Mouse (Mus musculus): ENCODE data around the gene Ttc7b. TPM values are rescaled to one million over a fixed set of nuclear protein-coding genes. Genes with fewer than 3 reads are reported as not detected.

Gene Ttc7b
- total RNA-seq, 4 experiments from 2014 or later: 78.8 to 94.4 (median 86.7) TPM

DNA sequence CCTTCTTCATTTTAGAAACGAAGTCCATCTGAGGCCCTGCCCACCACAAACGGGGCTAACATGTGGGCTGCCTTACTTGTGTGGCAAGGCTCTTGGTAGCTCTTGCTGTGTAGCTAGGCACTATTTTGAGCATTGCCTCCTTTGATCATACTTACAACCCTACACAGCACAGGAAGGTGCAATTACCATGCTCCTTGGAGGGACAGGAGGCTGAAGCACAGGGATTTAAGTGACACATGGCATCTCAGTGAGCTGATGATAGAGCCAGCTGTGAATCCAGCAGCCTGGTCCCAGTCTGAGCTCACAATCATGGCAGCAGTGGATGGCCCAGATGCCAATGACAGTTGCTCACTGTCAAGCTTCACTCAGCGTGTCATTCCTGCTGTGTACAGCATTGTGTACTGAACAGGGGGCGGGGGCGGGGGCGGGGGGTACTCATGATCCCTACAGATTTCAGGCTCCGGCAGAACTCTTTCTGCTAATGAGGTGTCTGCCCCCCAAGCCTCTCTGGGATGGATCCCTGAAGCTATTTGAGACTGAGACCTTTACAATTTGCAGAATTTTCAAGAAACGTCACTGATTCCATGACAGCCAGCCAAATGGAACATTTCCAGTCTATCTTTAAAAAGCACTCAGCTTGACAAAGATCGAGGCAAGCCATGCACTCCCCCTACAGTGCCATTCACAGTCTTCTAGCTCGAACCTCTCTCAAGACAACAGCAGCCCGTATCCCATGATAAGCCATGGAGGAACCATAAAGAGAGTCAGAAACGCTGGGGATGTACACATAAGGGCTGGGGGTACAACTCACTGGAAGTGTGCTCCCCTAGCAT is 130.5 kb downstream of the Ttc7b start:
- no peak for DNase-seq (ENCODE audit: low spot score)

DNA sequence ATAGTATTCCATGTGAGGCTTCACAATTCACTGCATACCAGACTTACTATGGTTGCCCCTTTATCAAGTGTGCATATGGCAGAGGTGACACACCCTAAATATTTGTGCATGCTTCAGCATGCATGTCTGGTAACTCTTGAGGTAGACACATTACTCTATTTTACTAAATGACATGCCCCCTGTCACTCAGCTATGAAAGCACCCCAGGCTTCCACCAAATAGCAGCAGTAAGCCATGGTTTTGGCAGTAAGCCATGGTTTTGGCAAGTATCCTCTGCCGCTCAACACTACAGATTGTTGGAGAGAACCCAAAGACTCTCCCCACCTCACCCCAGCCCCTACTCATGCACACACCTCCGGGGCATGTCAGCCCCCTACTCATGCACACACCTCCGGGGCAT is 134.4 kb downstream of the Ttc7b start:
- DNase-seq (ENCODE audit: low spot score): no peak

DNA sequence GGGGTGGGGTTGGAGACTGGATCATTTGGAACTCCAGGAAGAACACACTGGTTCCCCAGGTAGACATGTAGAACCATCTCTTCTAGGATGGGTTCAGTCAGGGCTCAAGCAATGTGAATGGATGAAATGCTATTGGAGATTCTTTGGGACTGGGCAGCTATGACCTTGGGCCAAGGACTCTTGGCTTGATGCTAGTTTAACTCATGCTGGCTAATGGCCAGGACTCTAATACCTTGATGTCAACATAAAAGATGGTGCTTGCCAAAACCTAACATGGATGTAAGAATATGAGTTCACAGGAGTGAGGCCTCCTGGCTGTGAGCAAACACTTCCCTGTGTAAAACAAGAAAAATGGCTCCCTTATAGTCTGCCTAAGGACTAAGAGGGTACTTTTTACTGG is 138.1 kb downstream of the Ttc7b start:
- no peak for DNase-seq (ENCODE audit: low spot score)

DNA sequence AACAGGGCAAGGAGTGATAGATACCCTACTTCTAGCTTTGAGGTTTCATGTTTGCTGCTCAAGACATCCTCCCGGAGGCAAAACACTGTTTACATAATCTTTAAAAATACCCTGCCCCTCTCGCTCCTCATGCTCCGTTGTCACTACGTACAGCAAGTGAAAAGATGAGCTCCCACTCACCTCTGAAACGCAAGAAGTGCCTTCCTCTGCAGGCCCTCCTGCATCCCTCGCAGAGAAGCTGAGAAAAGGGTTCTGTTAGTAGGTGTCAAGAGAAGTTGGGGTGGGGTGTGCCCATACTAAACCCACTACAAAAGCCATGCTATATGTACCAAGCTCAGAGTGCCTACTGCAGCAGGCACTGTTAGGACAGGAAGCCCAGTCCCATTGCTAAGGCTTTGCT is 138.7 kb downstream of the Ttc7b start:
- no peak for DNase-seq (ENCODE audit: low spot score)

DNA sequence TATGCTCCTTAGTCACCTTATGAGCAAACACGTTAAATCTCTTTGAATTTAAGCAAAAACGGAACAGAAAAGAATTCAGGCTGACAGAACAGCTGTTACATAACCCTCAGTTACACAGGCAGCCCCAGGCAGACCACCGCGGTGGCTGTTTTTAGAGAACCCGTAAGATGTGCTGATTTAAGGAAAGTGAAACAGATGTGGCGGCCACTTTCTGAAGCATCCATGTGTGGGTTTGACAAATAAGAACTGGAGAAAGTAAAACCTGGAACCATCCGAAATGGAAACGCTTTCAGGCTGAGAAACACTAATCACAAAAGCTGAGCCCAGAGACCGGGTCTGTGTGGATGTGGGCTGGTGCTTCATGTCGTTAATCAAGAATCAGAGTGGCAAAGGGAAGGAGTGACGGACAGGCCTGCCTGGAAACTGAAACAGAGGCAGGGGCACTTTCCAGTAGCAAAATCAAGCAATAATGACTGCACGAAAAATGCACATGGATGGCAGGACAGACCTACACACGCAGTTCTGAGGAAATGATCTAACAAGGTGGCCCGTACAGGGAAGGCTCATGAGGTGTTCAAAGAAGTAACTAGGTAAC is 139.8 kb downstream of the Ttc7b start:
- no peak for DNase-seq (ENCODE audit: low spot score)

DNA sequence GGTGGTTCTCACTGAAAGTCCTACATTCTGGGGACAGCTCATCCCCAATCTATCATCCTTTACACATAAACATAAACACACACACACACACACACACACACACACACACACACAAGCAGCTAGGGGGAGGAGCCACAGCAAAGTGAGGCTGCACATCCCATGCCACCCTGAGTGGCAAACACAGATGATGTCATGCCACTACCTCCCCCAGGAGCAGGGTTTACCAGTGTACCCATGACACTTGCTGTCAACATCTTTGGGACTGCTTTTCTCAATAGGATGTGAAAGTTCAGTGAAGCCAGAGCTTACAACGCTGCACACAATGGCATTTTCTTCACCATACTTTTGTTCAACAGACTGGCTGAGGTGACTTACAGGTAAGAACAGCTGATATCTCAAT is 140.8 kb downstream of the Ttc7b start:
- no peak for DNase-seq (ENCODE audit: low spot score)

DNA sequence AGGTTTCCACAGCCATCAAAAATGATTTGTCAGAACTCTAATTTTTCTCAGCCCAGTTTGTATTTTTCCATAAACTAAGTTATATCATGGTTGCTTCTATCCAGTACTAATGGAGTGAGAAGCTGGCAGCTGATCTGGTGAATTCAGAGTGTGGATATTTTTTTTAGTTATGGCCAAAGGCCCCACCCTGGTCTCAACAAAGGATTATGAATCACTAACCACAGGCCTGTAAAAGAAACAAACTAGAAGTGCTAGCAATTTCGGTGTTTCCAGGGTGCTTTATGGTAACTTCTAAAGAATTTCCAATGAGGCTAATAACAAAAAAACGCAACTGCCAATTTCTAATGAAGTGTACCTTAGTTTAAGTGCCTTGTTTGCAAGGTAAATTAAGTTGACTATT is 142.4 kb downstream of the Ttc7b start:
- no peak for DNase-seq (ENCODE audit: low spot score)

DNA sequence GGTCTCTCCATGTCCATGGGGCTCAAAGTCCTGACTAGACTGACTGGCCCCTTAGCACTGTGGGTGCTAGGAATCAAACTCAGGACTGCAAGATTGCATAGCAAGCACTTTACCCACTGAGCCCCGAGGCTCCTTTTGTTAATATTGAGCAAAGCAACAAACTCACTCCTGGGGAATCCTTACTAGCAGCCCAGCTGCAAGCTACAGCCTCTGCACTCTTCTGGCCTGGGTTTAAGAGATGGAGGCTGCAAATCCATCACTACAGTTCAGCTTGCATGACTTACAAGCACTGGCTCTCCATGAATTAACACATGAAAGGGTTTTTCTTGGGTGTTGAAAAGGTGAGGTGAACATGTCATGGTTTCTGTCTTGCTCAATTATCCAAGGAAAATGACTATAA is 142.8 kb downstream of the Ttc7b start:
- no peak for DNase-seq (ENCODE audit: low spot score)

DNA sequence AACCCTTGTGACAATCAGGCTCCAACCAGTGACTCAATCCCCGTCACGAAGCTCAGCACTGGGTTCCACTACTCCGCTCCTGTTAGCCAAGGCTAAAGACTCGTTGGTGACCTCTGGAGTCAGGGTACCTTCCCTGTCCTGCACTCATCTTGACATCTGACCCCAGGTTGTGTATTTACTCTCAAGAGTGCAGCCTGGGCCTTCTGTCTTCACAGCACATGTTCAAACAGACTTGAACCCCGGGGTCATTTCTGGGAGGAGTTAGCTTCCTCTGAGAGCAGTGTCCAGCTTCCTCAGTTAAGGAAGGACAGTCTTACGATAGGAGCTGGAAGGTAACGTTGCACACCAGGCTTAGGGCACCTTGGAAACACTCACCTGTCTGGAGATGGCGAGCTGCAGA is 144.8 kb downstream of the Ttc7b start:
- DNase-seq (ENCODE audit: low spot score): no peak

DNA sequence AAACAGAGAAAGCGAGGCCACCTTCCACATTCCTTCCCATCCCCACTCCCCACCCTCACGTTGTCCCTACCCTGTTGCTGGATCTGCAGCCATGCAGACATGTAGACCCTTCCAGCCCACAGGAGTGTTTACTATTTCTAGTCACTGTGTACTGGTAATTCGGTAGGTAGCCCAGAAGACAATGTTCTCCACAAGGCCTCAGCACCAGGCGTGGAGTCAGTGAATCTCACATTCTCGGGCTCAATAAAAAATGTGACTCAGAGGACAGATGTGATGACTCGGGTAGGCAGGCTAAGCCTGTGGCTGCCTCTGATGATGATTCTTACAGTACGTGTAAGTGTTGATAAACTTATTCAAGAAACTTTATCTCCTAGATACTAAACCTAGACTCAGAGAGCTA is 147.8 kb downstream of the Ttc7b start:
- DNase-seq (ENCODE audit: low spot score): no peak

DNA sequence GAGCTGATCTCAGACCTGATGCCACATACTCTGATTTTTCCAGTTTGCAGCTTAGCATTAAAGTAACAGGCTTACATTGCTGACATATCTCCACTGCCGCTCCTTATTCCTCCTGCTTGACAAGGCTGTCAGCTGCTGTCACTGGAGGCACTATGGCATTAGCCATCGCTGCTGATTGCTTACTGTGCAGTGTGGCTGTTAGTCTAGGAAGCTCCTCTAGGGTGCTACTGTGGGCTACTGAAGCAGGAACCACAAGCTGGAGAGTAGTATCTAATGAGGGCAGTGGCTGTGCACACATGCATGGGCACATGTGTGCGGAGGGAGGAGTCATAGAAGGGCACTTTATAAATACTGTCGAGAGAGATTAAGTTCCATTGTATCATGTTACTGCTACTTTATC is 148.6 kb downstream of the Ttc7b start:
- DNase-seq (ENCODE audit: low spot score): no peak

DNA sequence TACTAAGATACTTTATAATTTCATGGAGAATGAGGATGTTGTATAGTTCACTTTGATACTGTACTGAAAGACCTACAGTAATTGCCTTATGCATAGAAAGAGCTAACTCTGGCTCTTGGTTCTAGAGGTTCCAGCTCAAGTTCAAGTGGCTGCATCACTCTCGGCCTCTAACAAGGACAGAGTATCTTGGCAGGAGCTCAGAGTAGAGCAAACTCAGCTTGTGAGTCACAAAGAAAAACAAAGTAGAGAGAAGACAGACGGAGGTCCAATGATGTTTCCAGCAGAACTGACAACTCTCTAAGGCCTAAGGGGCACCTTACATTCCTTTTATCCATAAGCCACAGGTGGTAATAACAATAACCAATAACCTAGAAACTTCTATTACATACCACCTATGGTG is 150.8 kb downstream of the Ttc7b start:
- no peak for DNase-seq (ENCODE audit: low spot score)

DNA sequence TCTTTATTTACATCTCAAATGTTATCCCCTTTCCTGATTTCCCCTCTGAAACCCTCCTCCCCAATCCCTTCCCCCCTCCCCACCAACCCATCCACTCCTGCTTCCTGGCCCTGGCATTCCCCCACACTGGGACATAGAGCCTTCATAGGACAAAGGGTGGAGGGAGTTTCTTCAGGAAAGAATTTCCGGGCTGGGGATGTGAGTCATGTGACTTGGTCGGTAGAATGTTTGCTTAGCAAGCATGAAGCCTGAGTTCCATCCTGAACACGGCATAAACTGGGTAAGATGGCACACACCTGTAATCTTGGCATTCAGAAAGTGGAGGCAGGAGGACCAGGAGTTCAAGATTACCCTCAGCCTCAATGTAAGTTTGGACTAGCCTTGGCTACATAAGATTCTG is 151.4 kb downstream of the Ttc7b start:
- DNase-seq (ENCODE audit: low spot score): no peak

DNA sequence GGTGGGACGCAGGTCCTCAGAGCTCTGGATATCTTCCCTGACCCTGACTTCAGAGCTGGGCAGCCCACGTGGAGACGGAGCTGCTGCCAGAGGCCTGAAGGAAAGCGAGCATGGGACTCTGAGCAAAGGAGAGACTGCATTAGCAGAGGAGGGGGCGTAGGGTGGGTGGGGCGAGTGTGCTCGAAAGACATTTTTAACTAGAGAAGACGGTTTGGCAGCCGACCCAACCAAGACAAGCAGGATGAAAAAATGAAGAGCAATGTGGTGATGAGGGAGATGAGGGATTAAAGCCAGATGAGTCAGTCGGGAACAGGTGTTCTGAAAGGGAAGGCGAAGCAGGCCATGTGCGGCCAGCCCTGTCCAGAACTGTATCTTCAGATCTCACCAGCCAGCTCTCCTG is 159.3 kb downstream of the Ttc7b start:
- DNase-seq (ENCODE audit: low spot score): no peak

DNA sequence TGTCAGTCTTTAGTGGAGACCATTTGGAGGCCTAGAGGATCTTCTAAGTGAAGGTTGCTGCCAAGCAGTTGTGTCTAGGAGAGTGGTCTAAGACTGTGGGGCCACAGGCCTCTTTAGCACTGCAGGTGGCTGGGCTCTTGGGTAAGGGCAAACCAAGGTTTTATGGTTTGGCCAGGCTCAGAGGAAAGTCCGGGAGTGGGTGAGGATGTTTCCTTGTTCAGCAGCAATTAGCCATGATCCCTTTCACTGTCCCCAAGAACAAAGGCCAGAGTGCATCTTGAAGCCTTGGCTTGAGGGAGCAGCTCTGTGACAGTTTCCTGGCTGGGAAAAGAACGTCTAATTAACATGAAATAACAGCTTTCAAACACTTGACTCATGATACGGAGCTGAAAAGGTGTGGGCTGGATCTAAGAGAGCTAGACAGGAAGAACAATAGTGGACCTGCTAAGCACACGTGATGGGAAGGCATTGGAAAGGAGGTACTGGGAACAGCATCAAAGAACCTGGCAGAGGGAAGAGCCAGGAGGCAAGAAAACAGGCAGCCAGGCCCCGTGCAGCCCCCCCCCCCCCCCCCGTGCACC is 162.5 kb downstream of the Ttc7b start:
- DNase-seq (ENCODE audit: low spot score): no peak

DNA sequence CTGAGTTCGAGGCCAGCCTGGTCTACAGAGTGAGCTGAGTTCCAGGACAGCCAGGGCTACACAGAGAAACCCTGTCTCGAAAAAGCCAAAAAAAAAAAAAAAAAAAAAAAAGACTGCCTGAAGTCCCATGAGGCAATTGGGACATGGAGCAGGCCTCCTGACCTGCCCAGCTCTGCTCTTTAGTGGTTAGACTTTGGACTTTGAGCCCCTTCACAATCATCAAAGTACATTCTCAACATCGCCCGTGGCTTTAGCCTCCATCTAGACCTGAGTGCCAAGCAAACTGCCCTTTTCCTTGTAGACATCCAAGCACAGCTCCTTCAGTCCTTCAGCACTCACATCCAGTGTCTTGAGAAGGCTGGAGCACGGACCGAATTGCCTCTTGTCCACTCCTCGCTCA is 164.2 kb downstream of the Ttc7b start:
- no peak for DNase-seq (ENCODE audit: low spot score)

DNA sequence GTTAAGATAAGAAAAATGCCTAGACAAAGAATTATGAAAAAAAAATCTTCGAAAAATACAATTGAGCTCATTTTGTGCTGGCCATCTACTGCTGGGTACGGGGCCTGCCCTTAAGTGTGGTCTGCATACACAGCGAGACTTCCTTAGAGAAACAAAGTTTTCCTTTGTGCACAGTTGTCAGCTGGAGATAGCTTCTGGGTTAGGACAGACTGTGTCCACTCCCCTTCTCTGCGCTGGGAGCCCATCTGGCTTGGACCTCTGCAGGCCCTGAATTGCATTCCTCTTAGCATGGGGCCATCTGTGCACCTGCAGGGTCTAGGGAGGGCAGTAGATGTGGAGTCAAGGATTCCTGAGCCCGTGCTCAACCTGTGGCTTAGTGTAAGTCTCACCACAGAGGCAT is 165.1 kb downstream of the Ttc7b start:
- DNase-seq (ENCODE audit: low spot score): no peak

DNA sequence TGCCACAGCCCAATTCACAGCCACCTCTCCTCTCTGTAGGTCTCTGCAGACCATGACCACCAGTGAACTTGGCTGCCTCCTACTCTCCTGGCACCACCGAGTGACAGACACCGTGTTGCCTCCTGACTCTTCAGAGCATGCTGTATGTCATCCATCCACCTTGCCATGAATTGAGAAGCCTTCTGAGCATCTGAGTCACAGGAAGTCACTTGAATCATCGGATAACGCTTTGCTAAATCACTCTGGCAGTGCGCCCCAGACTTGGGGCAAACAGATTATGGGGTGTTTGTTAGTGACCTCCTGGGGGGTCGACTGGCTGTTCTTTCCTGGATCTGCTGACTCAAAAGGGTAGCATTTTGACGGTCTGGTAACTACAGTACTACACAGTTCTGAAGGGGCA is 166.7 kb downstream of the Ttc7b start:
- no peak for DNase-seq (ENCODE audit: low spot score)

DNA sequence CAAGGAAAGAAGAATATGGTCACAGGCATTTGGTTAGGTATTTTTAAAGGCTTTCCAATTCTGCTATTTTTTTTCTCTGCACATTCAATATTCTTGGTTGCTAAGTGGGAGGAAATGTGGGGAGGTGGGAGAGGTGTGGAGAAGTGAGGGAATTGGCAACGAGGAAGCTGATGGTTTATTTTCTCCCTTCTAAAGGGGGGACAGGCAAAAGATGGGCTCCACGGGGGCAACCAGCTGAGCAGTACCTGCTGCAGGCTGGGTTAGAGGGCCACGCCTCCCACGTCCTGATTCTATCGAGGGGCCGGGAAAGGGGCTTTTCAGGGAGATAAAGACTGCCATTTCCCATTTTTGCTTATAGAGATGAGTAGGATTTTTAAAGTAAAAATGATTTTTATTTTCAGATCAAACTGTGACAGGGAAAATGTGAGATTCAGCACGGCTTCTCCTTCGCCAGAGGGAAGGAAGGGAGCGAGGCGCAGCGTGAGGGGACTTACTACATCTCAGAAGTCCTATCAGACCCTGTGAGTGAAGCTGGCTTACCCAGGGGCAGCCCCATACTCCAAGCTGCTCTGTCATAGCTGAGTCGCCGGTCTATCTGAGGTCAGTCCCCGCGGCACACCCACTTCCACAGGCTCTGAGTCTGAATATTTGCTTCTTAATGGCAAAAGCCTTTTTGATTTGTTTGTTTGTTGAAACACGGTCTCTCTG is 167.4 kb downstream of the Ttc7b start:
- no peak for DNase-seq (ENCODE audit: low spot score)

DNA sequence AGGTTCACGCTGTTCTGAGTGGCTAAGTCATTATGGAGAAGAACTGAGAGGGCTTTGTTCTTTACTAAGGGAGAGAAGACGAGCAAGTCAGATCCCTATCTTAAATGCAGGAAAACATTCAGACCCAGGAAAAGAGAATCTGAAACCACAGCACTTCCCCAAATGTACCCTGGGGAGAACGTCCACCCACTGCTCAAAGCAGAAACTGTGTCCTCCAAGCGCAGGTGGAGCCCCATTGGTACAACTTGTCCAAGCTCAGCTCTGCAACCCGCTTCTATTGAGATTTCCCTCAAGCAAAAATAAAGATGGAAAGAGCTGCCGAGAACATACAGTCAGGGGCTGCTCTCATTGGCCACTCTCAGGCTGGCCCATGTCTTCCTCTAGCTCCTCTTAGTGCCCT is 168.5 kb downstream of the Ttc7b start:
- DNase-seq (ENCODE audit: low spot score): no peak

DNA sequence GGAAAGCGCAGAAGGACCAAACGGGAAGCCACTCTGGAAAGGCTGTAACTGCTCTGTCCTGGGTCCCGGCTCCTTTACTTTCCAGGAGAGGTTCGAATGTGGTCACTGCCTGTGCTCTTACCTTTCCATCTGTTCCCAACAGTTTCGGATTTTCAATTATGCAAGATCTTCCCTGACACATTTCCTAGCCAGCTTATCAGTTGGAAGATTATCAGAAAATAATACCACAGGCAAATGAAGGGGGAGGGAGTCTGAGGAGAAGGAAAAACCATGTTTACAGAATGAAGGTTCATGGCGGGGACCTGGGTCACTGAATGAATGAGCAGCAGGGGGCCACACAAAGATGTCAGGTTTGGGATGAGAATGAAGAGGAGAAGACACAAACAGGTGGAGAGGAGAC is 177.1 kb downstream of the Ttc7b start:
- no peak for DNase-seq (ENCODE audit: low spot score)

DNA sequence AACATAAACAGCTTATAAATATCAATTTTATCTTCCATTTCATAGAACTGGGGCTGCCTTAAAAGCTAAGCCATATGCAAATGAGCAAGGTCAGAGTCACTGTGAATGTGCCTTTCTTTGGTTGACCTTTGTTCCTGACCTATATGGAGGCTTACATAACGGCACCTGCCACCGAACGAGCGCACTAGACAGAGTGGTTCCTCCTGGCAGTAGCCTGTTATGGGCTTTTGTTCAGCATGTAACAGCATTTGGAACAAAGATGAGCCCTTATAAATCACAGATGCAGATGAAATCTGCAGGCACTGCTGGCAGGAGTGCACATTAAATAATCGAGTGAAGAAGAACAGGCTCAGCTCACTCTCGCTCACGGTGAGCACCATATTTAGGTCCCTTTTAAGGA is 179.0 kb downstream of the Ttc7b start:
- no peak for DNase-seq (ENCODE audit: low spot score)

Data from heart, adult 8-10 months (tissue).